Mouse (Mus musculus): Measurements from ENCODE around the gene Podxl2.

DNA sequence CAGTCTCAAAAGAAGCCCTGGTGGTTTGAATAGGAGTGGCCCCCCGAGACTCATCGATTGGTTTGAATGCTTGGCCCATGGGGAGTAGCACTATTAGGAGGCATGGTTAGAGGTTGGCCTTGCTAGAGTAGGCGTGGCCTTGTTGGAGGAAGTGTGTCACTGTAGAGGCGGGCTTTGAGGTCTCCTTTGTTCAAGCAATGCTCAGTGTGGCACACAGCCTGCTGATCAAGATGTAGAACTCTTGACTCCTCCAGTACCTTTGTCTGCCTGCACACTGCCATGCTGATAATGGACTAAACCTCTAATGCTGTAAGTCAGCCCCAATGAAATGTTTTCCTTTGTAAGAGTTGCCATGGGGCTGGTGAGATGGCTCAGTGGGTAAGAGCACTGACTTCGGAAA, 42.2 kb downstream of the Podxl2 start:
- TF ChIP-seq CHD2 (IDR thresholded peaks at IDR 0.05; ENCODE audit: low read depth, low read length) (no peak), HCFC1 (IDR thresholded peaks at IDR 0.05; ENCODE audit: borderline replicate concordance, insufficient read depth, low read length) (no peak), ZNF384 (IDR thresholded peaks at IDR 0.05; ENCODE audit: low read depth, low read length) (no peak), MAFK (IDR thresholded peaks at IDR 0.05; ENCODE audit: insufficient read depth, low read depth, low read length) (no peak)

Data from ES-E14 (cell line).